Mouse (Mus musculus): ENCODE data around the gene P2rx4. TPM values are rescaled to one million over a fixed set of nuclear protein-coding genes. Genes with fewer than 3 reads are reported as not detected.

P2rx4 gene
- polyA plus RNA-seq, 1 experiment from 2014 or later: 12.3 TPM

- Histone ChIP-seq H3K27me3 (ENCODE audit: control insufficient read depth, insufficient read depth, low read length) (no peaks in the 10 kb centered on the region), H3K9me3 (ENCODE audit: control insufficient read depth, low read length) (no peaks in the 10 kb centered on the region), H3K27ac (ENCODE audit: low read depth, low read length) (no peak overlapping the region), H3K4me1 (ENCODE audit: control insufficient read depth, insufficient read depth, low read length) (no peaks in the 10 kb centered on the region), H3K4me2 (ENCODE audit: low read depth, low read length) (no peak overlapping the region), H3K4me3 (ENCODE audit: low read depth, low read length) (no peak overlapping the region), H3K36me3 (ENCODE audit: control insufficient read depth, insufficient read depth, low read length) (no peaks in the 10 kb centered on the region), H3K9ac (replicated peaks; ENCODE audit: low read depth, low read length) (no peak overlapping the region)
- WGBS: 74% methylated on average over 12 of the region's 12 CpGs
- no peak for ATAC-seq (ENCODE audit: low read depth)
Observed at GRCm38 (mm10) chr5:122700109-122700836, 7.1 kb upstream of the P2rx4 start.

GRCm38 (mm10) chr5:122700837-122701212 is 6.5 kb upstream of the P2rx4 start:
- WGBS: 55% methylated on average over 5 of the region's 5 CpGs
- H3K27ac ChIP-seq (ENCODE audit: low read depth, low read length): no peak overlapping the region
- ATAC-seq (ENCODE audit: low read depth): no peak
- H3K4me2 ChIP-seq (ENCODE audit: low read depth, low read length): no peak overlapping the region
- no peak overlapping the region for H3K9ac ChIP-seq (replicated peaks; ENCODE audit: low read depth, low read length)
- no peaks in the 10 kb centered on the region for H3K9me3 ChIP-seq (ENCODE audit: control insufficient read depth, low read length)
- H3K27me3 ChIP-seq (ENCODE audit: control insufficient read depth, insufficient read depth, low read length): no peaks in the 10 kb centered on the region
- H3K4me1 ChIP-seq (ENCODE audit: control insufficient read depth, insufficient read depth, low read length): no peaks in the 10 kb centered on the region
- no peak overlapping the region for H3K4me3 ChIP-seq (ENCODE audit: low read depth, low read length)
- no peaks in the 10 kb centered on the region for H3K36me3 ChIP-seq (ENCODE audit: control insufficient read depth, insufficient read depth, low read length)

GRCm38 (mm10) chr5:122702156-122702555 is 5.2 kb upstream of the P2rx4 start:
- no peak overlapping the region for H3K9ac ChIP-seq (replicated peaks; ENCODE audit: low read depth, low read length)
- no peak for ATAC-seq (ENCODE audit: low read depth)
- no peaks in the 10 kb centered on the region for H3K36me3 ChIP-seq (ENCODE audit: control insufficient read depth, insufficient read depth, low read length)
- H3K9me3 ChIP-seq (ENCODE audit: control insufficient read depth, low read length): no peaks in the 10 kb centered on the region
- no peaks in the 10 kb centered on the region for H3K27me3 ChIP-seq (ENCODE audit: control insufficient read depth, insufficient read depth, low read length)
- H3K4me3 ChIP-seq (ENCODE audit: low read depth, low read length): no peak overlapping the region
- H3K4me2 ChIP-seq (ENCODE audit: low read depth, low read length): no peak overlapping the region
- peaks cover 7% of the 10 kb centered on the region; the same call in 1 of the 2 replicates for H3K4me1 ChIP-seq (ENCODE audit: control insufficient read depth, insufficient read depth, low read length)
- no peak overlapping the region for H3K27ac ChIP-seq (ENCODE audit: low read depth, low read length)
- WGBS: 85% methylated on average over 6 of the region's 6 CpGs

GRCm38 (mm10) chr5:122703574-122703973 is 3.8 kb upstream of the P2rx4 start:
- ATAC-seq (ENCODE audit: low read depth): no peak
- Histone ChIP-seq H3K4me3 (ENCODE audit: low read depth, low read length) (no peak overlapping the region), H3K27me3 (ENCODE audit: control insufficient read depth, insufficient read depth, low read length) (no peaks in the 10 kb centered on the region), H3K9ac (replicated peaks; ENCODE audit: low read depth, low read length) (no peak overlapping the region), H3K27ac (ENCODE audit: low read depth, low read length) (no peak overlapping the region), H3K9me3 (ENCODE audit: control insufficient read depth, low read length) (no peaks in the 10 kb centered on the region), H3K4me1 (ENCODE audit: control insufficient read depth, insufficient read depth, low read length) (peaks cover 7% of the 10 kb centered on the region; the same call in 1 of the 2 replicates), H3K36me3 (ENCODE audit: control insufficient read depth, insufficient read depth, low read length) (no peaks in the 10 kb centered on the region), H3K4me2 (ENCODE audit: low read depth, low read length) (no peak overlapping the region)
- 85% methylated on average over 2 of the region's 2 CpGs for WGBS

- peaks cover 7% of the 10 kb centered on the region; the same call in 1 of the 2 replicates for H3K4me1 ChIP-seq (ENCODE audit: control insufficient read depth, insufficient read depth, low read length)
- no peaks in the 10 kb centered on the region for H3K36me3 ChIP-seq (ENCODE audit: control insufficient read depth, insufficient read depth, low read length)
- 86% methylated on average over 4 of the region's 4 CpGs for WGBS
- H3K4me3 ChIP-seq (ENCODE audit: low read depth, low read length): no peak overlapping the region
- no peak overlapping the region for H3K9ac ChIP-seq (replicated peaks; ENCODE audit: low read depth, low read length)
- no peak for ATAC-seq (ENCODE audit: low read depth)
- H3K4me2 ChIP-seq (ENCODE audit: low read depth, low read length): no peak overlapping the region
- no peaks in the 10 kb centered on the region for H3K9me3 ChIP-seq (ENCODE audit: control insufficient read depth, low read length)
- H3K27me3 ChIP-seq (ENCODE audit: control insufficient read depth, insufficient read depth, low read length): no peaks in the 10 kb centered on the region
- H3K27ac ChIP-seq (ENCODE audit: low read depth, low read length): no peak overlapping the region
Observed at GRCm38 (mm10) chr5:122704571-122704970, 2.8 kb upstream of the P2rx4 start.

- ATAC-seq (ENCODE audit: low read depth): no peak
- WGBS: 78% methylated on average over 3 of the region's 3 CpGs
- H3K4me2 ChIP-seq (ENCODE audit: low read depth, low read length): no peak overlapping the region
Observed at GRCm38 (mm10) chr5:122705174-122705573, 2.2 kb upstream of the P2rx4 start.

GRCm38 (mm10) chr5:122706917-122707275 is 448 bp upstream of the P2rx4 start:
- H3K36me3 ChIP-seq (ENCODE audit: control insufficient read depth, insufficient read depth, low read length): no peaks in the 10 kb centered on the region
- peak overlapping the region; percentile 56 for H3K4me3 ChIP-seq (ENCODE audit: low read depth, low read length)
- H3K27me3 ChIP-seq (ENCODE audit: control insufficient read depth, insufficient read depth, low read length): no peaks in the 10 kb centered on the region
- H3K9ac ChIP-seq (replicated peaks; ENCODE audit: low read depth, low read length): peak overlapping the region; percentile 83
- 29% methylated on average over 5 of the region's 5 CpGs for WGBS
- H3K4me2 ChIP-seq (ENCODE audit: low read depth, low read length): peak overlapping the region; percentile 70
- H3K4me1 ChIP-seq (ENCODE audit: control insufficient read depth, insufficient read depth, low read length): peaks cover 7% of the 10 kb centered on the region; the same call in 1 of the 2 replicates
- no peaks in the 10 kb centered on the region for H3K9me3 ChIP-seq (ENCODE audit: control insufficient read depth, low read length)
- peak overlapping the region; percentile 84 for H3K27ac ChIP-seq (ENCODE audit: low read depth, low read length)
- ATAC-seq (ENCODE audit: low read depth): peak; percentile 29

More at GRCm38 (mm10) chr5:122705174-122705573, 2.2 kb upstream of the P2rx4 start:
- no peaks in the 10 kb centered on the region for H3K9me3 ChIP-seq (ENCODE audit: control insufficient read depth, low read length)
- H3K27ac ChIP-seq (ENCODE audit: low read depth, low read length): no peak overlapping the region
- peaks cover 7% of the 10 kb centered on the region; the same call in 1 of the 2 replicates for H3K4me1 ChIP-seq (ENCODE audit: control insufficient read depth, insufficient read depth, low read length)
- no peaks in the 10 kb centered on the region for H3K36me3 ChIP-seq (ENCODE audit: control insufficient read depth, insufficient read depth, low read length)
- H3K9ac ChIP-seq (replicated peaks; ENCODE audit: low read depth, low read length): no peak overlapping the region
- H3K27me3 ChIP-seq (ENCODE audit: control insufficient read depth, insufficient read depth, low read length): no peaks in the 10 kb centered on the region
- no peak overlapping the region for H3K4me3 ChIP-seq (ENCODE audit: low read depth, low read length)

- Histone ChIP-seq H3K4me3 (ENCODE audit: low read depth, low read length) (no peak overlapping the region), H3K9ac (replicated peaks; ENCODE audit: low read depth, low read length) (no peak overlapping the region), H3K27ac (ENCODE audit: low read depth, low read length) (no peak overlapping the region), H3K36me3 (ENCODE audit: control insufficient read depth, insufficient read depth, low read length) (no peaks in the 10 kb centered on the region), H3K4me2 (ENCODE audit: low read depth, low read length) (no peak overlapping the region), H3K4me1 (ENCODE audit: control insufficient read depth, insufficient read depth, low read length) (peaks cover 7% of the 10 kb centered on the region; the same call in 1 of the 2 replicates), H3K9me3 (ENCODE audit: control insufficient read depth, low read length) (no peaks in the 10 kb centered on the region), H3K27me3 (ENCODE audit: control insufficient read depth, insufficient read depth, low read length) (no peaks in the 10 kb centered on the region)
- WGBS: 87% methylated on average over 6 of the region's 6 CpGs
- no peak for ATAC-seq (ENCODE audit: low read depth)
Observed at GRCm38 (mm10) chr5:122708819-122709218, 1.5 kb downstream of the P2rx4 start.

GRCm38 (mm10) chr5:122715723-122716122 is 8.4 kb downstream of the P2rx4 start:
- Histone ChIP-seq H3K27me3 (ENCODE audit: control insufficient read depth, insufficient read depth, low read length) (no peaks in the 10 kb centered on the region), H3K27ac (ENCODE audit: low read depth, low read length) (no peak overlapping the region), H3K9ac (replicated peaks; ENCODE audit: low read depth, low read length) (no peak overlapping the region), H3K4me3 (ENCODE audit: low read depth, low read length) (no peak overlapping the region), H3K4me1 (ENCODE audit: control insufficient read depth, insufficient read depth, low read length) (no peaks in the 10 kb centered on the region), H3K9me3 (ENCODE audit: control insufficient read depth, low read length) (no peaks in the 10 kb centered on the region), H3K36me3 (ENCODE audit: control insufficient read depth, insufficient read depth, low read length) (no peaks in the 10 kb centered on the region), H3K4me2 (ENCODE audit: low read depth, low read length) (no peak overlapping the region)
- ATAC-seq (ENCODE audit: low read depth): no peak
- 83% methylated on average over 1 of the region's 1 CpGs for WGBS

Measured in neural tube, embryonic 14.5 days (tissue).